Mouse (Mus musculus) fat pad, adult 2 months (tissue): ENCODE results near the gene Herc6.
"Not testable (repeated sequence)": the region's sequence is repeated elsewhere in the genome, so short reads cannot be mapped to it uniquely, and the experiment has no call there.

Experiments
- DNase-seq: peaks from one replicate; pipeline ENCODE4 v3.0.0-alpha.2; 2011; ENCODE audit warnings: low read depth, low spot score; ENCODE audit errors: extremely low read depth

The Herc6 gene

DNA sequence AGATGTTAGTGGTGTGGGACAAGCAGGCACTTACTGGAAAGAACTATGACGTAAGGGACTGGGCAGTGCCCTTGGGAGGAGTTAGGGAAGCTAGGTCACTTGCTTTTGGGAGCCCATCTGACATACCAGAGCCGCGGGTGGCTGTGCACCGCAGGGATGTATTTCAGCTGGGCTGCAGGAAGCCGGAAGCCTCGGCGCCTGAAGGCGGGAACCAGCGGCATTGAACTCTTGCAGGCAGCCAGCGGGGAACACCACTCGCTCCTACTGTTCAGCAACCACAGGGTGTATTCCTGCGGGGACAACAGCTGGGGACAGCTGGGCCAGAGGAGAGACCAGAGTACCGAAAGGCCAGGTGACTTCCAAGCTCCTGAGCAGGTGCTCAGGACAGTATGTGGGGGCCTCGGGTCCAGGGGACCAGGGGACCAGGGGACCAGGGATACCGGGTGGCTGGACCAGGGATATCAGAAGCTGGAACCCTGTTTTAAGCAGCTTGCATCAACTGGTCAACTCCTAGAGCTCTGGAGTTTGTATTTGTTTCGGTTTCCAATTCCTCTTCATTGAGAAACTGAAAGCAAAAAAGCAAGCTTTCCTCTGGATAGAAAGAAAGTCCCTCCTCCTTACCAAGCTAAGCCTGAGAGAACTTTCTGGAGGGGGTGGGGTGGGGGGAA, at the start of gene Herc6:
Gene Herc6 (plus strand): TSS at position 120 of the 668 bp plus-strand sequence.
- no peak for DNase-seq

DNA sequence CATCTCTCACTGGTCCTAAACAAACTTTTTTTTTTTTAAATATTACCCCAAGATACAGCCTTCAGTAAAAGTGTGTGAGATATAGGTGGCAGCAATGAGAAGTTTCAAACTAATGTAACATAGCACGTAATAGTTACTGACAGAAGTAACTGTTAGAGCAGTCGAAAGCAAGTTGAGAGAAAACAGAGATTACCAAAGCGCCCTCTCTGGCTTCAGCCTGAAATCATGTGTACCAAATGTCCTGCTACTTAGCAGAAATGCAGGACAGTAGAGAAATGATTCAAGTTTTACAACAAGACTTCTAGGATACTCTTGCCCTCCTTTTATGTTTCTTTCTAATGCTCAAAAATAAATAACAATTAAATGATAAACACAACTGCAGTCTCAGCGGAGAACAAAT, 49.8 kb upstream of the Herc6 start:
- no peak for DNase-seq

GRCm38 (mm10) chr6:57531441-57531840, 49.4 kb upstream of the Herc6 start:
- DNase-seq = no peak

DNA sequence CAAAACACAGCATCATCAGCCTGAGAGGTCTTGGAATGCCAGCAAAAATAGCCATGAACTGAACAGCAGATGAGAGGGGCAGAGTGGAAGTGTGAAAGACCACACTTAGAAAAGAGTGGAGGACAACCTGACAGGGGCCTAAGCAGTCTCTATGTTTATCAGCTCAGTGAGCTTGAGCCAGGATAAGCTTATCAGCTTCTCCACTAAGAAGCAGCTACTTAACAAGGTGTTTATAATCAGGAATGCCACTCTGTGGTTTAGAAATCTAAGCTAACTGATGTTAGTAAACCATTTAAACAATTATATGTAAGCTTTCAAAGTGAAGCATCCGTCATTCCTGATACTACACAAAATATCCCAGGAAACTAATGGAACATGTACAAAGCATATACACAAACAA, 48.8 kb upstream of the Herc6 start:
- DNase-seq = no peak

- no peak for DNase-seq
These were observed 47.4 kb upstream of the Herc6 start for GRCm38 (mm10) chr6:57533410-57533809.

- DNase-seq = no peak
These were observed 46.6 kb upstream of the Herc6 start for GRCm38 (mm10) chr6:57534231-57534610.

GRCm38 (mm10) chr6:57534611-57535286, 46.1 kb upstream of the Herc6 start:
- no peak for DNase-seq

- DNase-seq = peak; percentile 96
These were observed 45.3 kb upstream of the Herc6 start, which contains the start of gene Ppm1k for GRCm38 (mm10) chr6:57535386-57535936. Ppm1k (minus strand) TSS chr6:57535468.

GRCm38 (mm10) chr6:57535971-57536669, 44.7 kb upstream of the Herc6 start:
- no peak for DNase-seq

GRCm38 (mm10) chr6:57537887-57538286, 42.9 kb upstream of the Herc6 start:
- no peak for DNase-seq

- DNase-seq = no peak
These were observed 39.8 kb upstream of the Herc6 start for GRCm38 (mm10) chr6:57540950-57541498.

- no peak for DNase-seq
These were observed 39.0 kb upstream of the Herc6 start for GRCm38 (mm10) chr6:57541737-57542335.

DNA sequence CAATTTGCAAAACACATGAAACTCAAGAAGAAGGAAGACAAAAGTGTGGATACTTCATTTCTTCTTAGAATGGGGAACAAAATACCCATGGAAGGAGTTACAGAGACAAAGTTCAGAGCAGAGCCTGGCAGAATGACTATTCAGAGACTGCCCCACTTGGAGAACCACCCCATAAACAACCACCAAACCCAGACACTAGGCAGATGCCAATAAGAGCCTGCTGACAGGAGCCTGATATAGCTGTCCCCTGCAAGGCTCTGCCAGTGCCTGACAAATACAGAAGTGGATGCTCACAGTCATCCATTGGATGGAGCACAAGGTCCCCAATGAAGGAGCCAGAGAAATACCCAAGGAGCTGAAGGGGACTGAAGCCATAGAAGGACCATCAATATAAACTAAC, 37.2 kb upstream of the Herc6 start:
- not testable (repeated sequence) for DNase-seq

- no peak for DNase-seq
These were observed 35.9 kb upstream of the Herc6 start for GRCm38 (mm10) chr6:57544866-57545265.

DNA sequence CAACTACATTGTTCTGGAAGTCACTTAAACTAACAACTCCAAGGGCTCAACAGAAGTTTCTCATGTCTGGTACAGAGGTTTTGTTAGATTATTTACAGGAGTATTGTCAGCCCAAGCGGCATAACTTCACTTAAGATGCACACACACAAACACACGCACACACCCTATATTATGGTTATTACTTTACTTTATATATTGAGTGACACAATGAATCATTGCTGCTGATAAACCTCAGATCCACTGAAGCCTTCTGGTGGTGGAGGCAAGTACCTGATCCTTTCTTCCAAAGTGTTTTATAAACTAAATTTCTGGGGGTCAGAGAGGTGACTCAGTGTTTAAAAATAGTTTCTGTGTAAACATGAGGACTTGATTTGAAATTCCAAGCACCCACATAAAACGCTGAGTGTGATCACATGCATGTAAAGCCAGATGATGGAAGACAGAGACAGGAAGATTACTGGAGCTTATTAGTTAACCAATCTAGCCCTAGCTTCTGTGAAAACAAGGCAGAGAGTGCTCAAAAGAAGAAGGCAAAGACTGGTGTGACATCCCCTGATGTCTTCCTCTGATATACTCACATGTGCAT, 29.5 kb upstream of the Herc6 start:
- DNase-seq = no peak

DNA sequence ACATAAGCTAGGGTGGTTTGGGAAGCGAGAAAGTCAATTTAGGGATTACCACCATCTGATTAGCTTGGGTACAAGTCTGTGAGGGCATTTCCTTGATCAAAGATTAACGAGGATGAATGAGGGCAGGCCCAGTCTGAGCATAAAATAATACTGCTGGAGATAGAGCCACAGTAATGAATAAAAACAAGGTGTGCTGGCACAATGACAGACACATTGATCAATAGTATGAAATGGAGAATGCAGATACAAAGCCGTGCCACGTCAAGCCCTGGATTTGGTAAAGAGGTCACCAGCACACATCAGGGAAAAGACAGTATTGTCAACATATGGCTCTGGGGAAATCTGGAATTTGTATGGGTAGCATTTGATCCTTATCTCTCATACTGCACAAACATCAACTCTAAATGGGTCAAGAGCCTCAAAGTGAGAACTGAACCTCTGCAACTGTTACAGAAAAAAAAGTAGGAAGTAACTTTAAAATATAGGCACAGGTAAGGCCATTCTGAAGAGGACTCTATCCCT, 22.9 kb upstream of the Herc6 start:
- DNase-seq = peak; percentile 63

GRCm38 (mm10) chr6:57563454-57563853, 17.3 kb upstream of the Herc6 start:
- peak; percentile 74 for DNase-seq

- DNase-seq = no peak
These were observed 15.3 kb upstream of the Herc6 start for GRCm38 (mm10) chr6:57565452-57565851.

GRCm38 (mm10) chr6:57567630-57568029, 13.2 kb upstream of the Herc6 start:
- no peak for DNase-seq

DNA sequence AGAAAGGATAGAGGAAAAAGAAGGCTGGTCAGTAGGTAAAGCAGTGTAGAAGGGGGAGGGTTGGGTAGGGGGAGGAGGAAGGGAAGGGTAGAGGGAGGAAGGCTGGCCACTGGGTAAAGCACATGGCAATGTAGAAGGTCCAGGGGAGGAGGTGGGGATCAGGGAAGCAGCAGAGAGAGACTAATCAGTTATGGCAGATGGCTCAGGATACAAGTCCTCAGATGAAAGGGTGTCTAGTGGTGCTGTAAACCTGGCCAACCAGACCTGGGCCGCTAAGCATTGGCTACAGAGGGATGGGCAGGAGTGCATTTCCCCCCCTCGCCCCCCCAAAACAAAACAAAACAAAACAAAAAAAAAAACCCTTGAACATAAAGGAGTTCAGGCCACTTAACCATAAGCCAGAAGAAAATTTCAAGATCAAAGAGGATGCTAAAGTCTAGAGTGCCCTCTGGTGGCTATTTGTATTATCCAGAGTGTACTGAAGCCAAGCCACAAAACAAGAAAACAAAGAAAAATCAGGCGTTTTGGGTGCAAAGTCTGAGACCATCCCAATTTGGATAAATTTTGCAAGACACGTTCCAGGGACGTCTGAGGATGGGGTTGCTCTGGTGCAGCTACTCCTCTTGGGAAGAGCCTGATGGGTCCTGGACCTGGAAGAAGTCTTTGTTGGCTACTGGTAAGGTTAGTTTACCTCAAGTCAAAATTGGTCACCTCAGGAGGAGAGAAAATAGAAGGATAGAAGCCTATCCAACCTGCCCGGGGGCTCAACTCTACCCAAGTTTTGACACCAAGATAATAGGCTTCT, 10.4 kb upstream of the Herc6 start:
- DNase-seq = no peak
